Mouse (Mus musculus) lung, embryonic 14.5 days (tissue): ENCODE measurements at regions not wholly inside any gene's neighbourhood (a gene's known extent, or its start where the extent isn't known, plus 50 kb on each side); places are given as distances from the start of the nearest gene placed in this dataset.

Experiments
- ATAC-seq: fragments of 200-750 bp; cut with Nextera tagmentation; 2 replicates; pipeline ENCODE4 v1.8.0; 2017; ENCODE audit warnings: mild to moderate bottlenecking, moderate TSS enrichment, moderate library complexity; ENCODE audit not compliant: insufficient read depth
- DNase-seq: peaks from one replicate; pipeline ENCODE4 v3.0.0-alpha.2; 2015
- H3K27ac ChIP-seq: fragments of 300-500 bp; sonication (generic); 2 replicates; pipeline ENCODE4 v1.5.1; 2014; ENCODE audit warnings: low read depth, mild to moderate bottlenecking, moderate library complexity
- H3K27me3 ChIP-seq: fragments of 300-500 bp; sonication (generic); 2 replicates; pipeline ENCODE4 v1.6.1; 2014; ENCODE audit warnings: low read length, control low read depth; ENCODE audit not compliant: insufficient read depth
- H3K36me3 ChIP-seq: fragments of 300-500 bp; sonication (generic); 2 replicates; pipeline ENCODE4 v1.6.1; 2014; ENCODE audit warnings: control low read depth; ENCODE audit not compliant: insufficient read depth
- H3K4me1 ChIP-seq: fragments of 300-500 bp; sonication (generic); 2 replicates; pipeline ENCODE4 v1.6.1; 2014; ENCODE audit warnings: antibody characterized with exemption, control low read depth; ENCODE audit not compliant: insufficient read depth
- H3K4me2 ChIP-seq: fragments of 300-500 bp; sonication (generic); 2 replicates; pipeline ENCODE4 v1.6.1; 2014; ENCODE audit warnings: mild to moderate bottlenecking
- H3K4me3 ChIP-seq: fragments of 300-500 bp; sonication (generic); 2 replicates; pipeline ENCODE4 v1.5.1; 2014; ENCODE audit warnings: low read depth, low read length
- H3K9ac ChIP-seq: fragments of 300-500 bp; sonication (generic); 2 replicates; pipeline ENCODE4 v1.6.1; 2014
- H3K9me3 ChIP-seq: fragments of 300-500 bp; sonication (generic); 2 replicates; pipeline ENCODE4 v1.6.1; 2016; ENCODE audit warnings: low read depth, low read length, control low read depth
- CTCF ChIP-seq: IDR thresholded peaks from 2 replicates; pipeline ENCODE4 v1.5.1; 2016; ENCODE audit warnings: antibody characterized with exemption, low read depth
- WGBS: fragments of 180-500 bp; shearing (Covaris S2); extraction: QIAGEN DNeasy Blood & Tissue Kit; methylation state at CpG from one replicate; pipeline ENCODE4 v1.1.7; 2014; 5-methylcytosine and 5-hydroxymethylcytosine counted together

DNA sequence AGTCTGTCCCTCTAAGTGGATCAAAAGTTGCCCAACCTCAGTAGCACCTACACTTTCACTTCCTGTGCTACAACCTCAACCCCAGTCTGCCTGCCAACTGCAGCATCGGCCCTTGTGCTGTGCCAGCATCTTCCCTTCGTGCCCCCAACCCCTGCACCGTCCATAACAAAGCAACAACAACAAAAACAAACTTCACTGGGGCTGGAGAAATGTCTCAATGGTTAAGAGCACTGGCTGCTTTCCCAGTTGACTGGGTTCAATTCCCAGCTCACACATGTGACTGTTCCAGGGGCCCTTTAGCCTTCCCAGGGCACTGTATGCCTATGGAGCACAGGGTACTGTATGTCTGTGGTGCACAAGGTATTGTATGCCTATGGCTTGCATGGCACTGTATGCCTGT is 114.4 kb downstream of the Thbs2 start:
- no peak overlapping the region for H3K4me3 ChIP-seq
- ATAC-seq (no peak), DNase-seq (no peak)
- H3K27ac ChIP-seq, result no peak overlapping the region
- H3K9me3 ChIP-seq, result no peaks in the 10 kb centered on the region
- 0 out of 2 replicates have a peak, but pooled peaks cover 3% of the 10 kb centered on the region for H3K4me1 ChIP-seq
- H3K9ac ChIP-seq, result no peak overlapping the region
- TF ChIP-seq CTCF, result no peak
- no peaks in the 10 kb centered on the region for H3K27me3 ChIP-seq
- WGBS, result 68% methylated on average over 3 of the region's 3 CpGs
- no peaks in the 10 kb centered on the region for H3K36me3 ChIP-seq
- H3K4me2 ChIP-seq, result no peak overlapping the region

- no peak overlapping the region for H3K4me3 ChIP-seq
- no peak overlapping the region for H3K27ac ChIP-seq
- H3K36me3 ChIP-seq, result no peaks in the 10 kb centered on the region
- no peak overlapping the region for H3K4me2 ChIP-seq
- H3K4me1 ChIP-seq, result 0 out of 2 replicates have a peak, but pooled peaks cover 3% of the 10 kb centered on the region
- DNase-seq, result no peak
- no peak overlapping the region for H3K9ac ChIP-seq
- WGBS, result 80% methylated on average over 1 of the region's 1 CpGs
- H3K27me3 ChIP-seq, result no peaks in the 10 kb centered on the region
- H3K9me3 ChIP-seq, result no peaks in the 10 kb centered on the region
- no peak for TF ChIP-seq CTCF
- no peak for ATAC-seq
These were observed 115.3 kb downstream of the Thbs2 start for GRCm38 (mm10) chr17:14578721-14579120.

DNA sequence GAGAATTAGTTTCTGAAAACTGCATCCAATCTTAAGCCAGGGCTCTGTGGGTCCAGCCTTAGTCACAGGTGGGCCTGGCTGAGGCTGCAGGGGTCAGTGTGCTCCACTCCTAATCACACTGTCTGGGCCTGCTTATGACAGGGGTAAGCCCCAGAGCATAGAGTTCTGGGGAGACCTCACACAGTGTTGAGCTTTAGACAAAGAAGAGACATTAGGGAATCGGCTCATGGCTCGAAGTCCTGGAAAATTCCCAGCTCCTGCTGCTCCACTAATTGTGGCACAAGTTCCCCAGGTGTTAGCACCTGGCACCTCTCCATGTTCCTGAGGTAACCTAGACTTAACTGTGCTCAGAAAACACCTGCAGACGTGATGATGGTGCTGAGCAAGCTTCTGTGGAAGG is 115.8 kb downstream of the Thbs2 start:
- TF ChIP-seq CTCF, result no peak
- H3K9ac ChIP-seq, result no peak overlapping the region
- no peak for ATAC-seq
- no peak overlapping the region for H3K27ac ChIP-seq
- H3K4me1 ChIP-seq, result 0 out of 2 replicates have a peak, but pooled peaks cover 3% of the 10 kb centered on the region
- no peaks in the 10 kb centered on the region for H3K9me3 ChIP-seq
- no peak for DNase-seq
- no peaks in the 10 kb centered on the region for H3K27me3 ChIP-seq
- no peak overlapping the region for H3K4me3 ChIP-seq
- no peak overlapping the region for H3K4me2 ChIP-seq
- H3K36me3 ChIP-seq, result no peaks in the 10 kb centered on the region
- WGBS, result 64% methylated on average over 3 of the region's 3 CpGs

- 0 out of 2 replicates have a peak, but pooled peaks cover 3% of the 10 kb centered on the region for H3K4me1 ChIP-seq
- 43% methylated on average over 2 of the region's 2 CpGs for WGBS
- DNase-seq (no peak), ATAC-seq (no peak)
- no peaks in the 10 kb centered on the region for H3K27me3 ChIP-seq
- H3K4me3 ChIP-seq, result no peak overlapping the region
- H3K9me3 ChIP-seq, result no peaks in the 10 kb centered on the region
- H3K36me3 ChIP-seq, result no peaks in the 10 kb centered on the region
- TF ChIP-seq CTCF, result no peak
- H3K4me2 ChIP-seq, result no peak overlapping the region
- no peak overlapping the region for H3K27ac ChIP-seq
- no peak overlapping the region for H3K9ac ChIP-seq
These were observed 117.9 kb downstream of the Thbs2 start for GRCm38 (mm10) chr17:14576159-14576558.

- H3K36me3 ChIP-seq, result no peaks in the 10 kb centered on the region
- no peak overlapping the region for H3K9ac ChIP-seq
- H3K27ac ChIP-seq, result no peak overlapping the region
- H3K4me3 ChIP-seq, result no peak overlapping the region
- no peaks in the 10 kb centered on the region for H3K9me3 ChIP-seq
- no peak overlapping the region for H3K4me2 ChIP-seq
- DNase-seq (no peak), ATAC-seq (no peak)
- H3K27me3 ChIP-seq, result no peaks in the 10 kb centered on the region
- TF ChIP-seq CTCF, result no peak
- H3K4me1 ChIP-seq, result 0 out of 2 replicates have a peak, but pooled peaks cover 3% of the 10 kb centered on the region
- 87% methylated on average over 7 of the region's 7 CpGs for WGBS
These were observed 122.9 kb downstream of the Thbs2 start for GRCm38 (mm10) chr17:14571143-14571542.

DNA sequence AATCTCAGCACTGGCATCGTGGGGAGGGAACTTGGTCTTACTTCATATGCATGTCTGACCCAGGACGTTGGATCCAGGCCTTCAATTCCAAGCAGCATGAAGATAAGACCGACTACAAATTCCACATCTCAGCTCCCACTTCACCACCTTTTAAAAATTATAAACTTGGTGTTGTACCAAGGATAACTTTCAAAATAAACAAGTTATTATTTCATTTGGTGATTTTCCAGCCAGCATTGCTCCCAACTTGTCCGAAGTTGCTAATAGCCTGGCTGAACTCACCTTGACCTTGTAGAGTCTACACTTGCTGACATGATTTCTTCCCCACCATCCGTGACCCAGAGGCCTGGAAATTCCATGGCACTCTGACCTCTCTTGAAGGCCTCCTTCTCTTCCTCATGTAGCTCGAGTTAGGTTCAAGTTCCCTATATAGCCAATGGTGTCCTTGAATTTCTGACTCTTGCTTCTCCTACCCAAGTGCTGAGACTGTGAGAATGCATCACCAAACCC is 123.7 kb downstream of the Thbs2 start:
- Histone ChIP-seq H3K4me2 (no peak overlapping the region), H3K4me1 (no peaks in the 10 kb centered on the region), H3K4me3 (no peak overlapping the region), H3K36me3 (no peaks in the 10 kb centered on the region), H3K9me3 (no peaks in the 10 kb centered on the region), H3K27me3 (no peaks in the 10 kb centered on the region), H3K27ac (no peak overlapping the region), H3K9ac (no peak overlapping the region)
- TF ChIP-seq CTCF, result no peak
- WGBS, result 49% methylated on average over 6 of the region's 6 CpGs
- no peak for DNase-seq
- ATAC-seq, result no peak

DNA sequence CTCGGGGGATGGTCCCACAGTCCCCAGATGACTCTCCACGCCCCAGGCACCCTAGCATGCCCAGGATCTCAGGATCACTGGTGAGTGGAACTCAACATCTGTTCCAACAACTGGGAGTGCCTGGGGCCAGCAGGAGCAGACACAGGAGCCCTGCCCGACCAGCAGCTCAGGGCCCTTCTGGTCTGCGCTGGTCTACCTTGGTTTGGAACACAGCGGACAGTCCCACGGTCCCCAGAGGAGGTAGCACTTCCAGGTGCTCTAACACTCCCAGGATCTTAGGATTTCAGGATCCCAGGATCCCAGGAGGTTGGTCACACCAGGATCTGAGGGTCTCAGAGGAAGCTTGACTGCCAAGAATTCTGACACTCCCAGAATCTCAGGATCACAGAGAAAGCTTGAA is 131.8 kb downstream of the Thbs2 start:
- TF ChIP-seq CTCF, result no peak
- 0 out of 2 replicates have a peak, but pooled peaks cover 1% of the 10 kb centered on the region for H3K27me3 ChIP-seq
- DNase-seq (no peak), ATAC-seq (no peak)
- no peaks in the 10 kb centered on the region for H3K36me3 ChIP-seq
- H3K9ac ChIP-seq, result no peak overlapping the region
- H3K4me2 ChIP-seq, result no peak overlapping the region
- H3K4me1 ChIP-seq, result no peaks in the 10 kb centered on the region
- H3K9me3 ChIP-seq, result no peaks in the 10 kb centered on the region
- no peak overlapping the region for H3K27ac ChIP-seq
- 74% methylated on average over 6 of the region's 6 CpGs for WGBS
- H3K4me3 ChIP-seq, result no peak overlapping the region

DNA sequence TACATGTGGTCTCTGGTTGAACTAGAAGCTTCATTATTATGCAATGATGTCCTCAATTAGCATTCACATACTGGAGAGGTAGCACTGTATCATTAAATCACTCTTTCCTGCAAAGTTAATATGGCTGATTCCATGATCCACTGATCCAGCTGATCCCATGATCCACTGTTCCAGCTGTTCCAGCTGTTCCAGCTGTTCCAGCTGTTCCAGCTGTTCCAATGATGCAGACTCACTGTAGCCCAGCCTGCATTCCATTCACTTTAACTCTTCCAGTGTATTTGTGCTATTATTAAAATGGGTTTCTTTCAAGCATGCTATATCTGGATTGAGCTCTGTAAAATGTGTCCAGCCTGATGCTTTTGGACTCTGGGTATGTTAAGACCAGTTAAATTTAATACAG is 136.8 kb downstream of the Thbs2 start:
- Histone ChIP-seq H3K4me1 (peaks cover under 1% of the 10 kb centered on the region; the same call in 1 of the 2 replicates), H3K9ac (no peak overlapping the region), H3K9me3 (no peaks in the 10 kb centered on the region), H3K36me3 (no peaks in the 10 kb centered on the region), H3K4me3 (no peak overlapping the region), H3K27ac (no peak overlapping the region), H3K4me2 (no peak overlapping the region), H3K27me3 (0 out of 2 replicates have a peak, but pooled peaks cover 8% of the 10 kb centered on the region)
- TF ChIP-seq CTCF, result no peak
- DNase-seq (no peak), ATAC-seq (no peak)
